13 mouse cellular contexts compared by ENCODE assay signal in the genomic region with DNA sequence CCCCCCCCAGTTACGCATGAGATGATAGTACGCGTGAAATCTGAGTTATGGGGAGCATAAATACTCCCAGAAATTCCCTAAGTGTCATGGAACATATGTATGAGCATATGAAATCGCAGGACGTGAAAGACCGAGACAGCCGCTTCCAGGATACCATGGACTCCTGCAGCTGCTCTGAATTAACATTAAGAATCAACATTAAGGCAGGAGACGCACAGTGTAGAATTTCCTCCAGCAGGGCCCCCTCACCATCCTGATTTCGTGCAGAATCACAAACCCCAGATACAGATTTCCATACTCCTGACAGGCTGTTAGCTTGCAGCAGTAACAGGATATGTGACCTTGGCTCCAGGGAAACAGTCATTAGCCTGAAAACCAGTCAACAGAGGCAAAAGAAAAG.
DNase-seq lines count a peak whose midpoint lies in the region; ATAC-seq and TF ChIP-seq lines count a peak whose summit lies in the region.
"Had no signal": no experiment of that assay in that cellular context is flagged by ENCODE, and none has a peak within 500 bp of the region (broad histone marks: within the 10 kb centered on the region; RNA-seq: fewer than 3 reads in every experiment).

No protein-coding gene starts in this region.

- no peaks in the 10 kb centered on the region for H3K36me3 ChIP-seq in forebrain, embryonic 13.5 days (ENCODE audit: poor library complexity, severe bottlenecking)
- no peaks in the 10 kb centered on the region for H3K36me3 ChIP-seq in forebrain, embryonic 12.5 days (replicated peaks)
- H3K36me3 ChIP-seq in forebrain, postnatal 0 days (ENCODE audit: insufficient read depth) = no peaks in the 10 kb centered on the region
- H3K36me3 ChIP-seq in stomach, embryonic 15.5 days = no peaks in the 10 kb centered on the region
- H3K36me3 ChIP-seq: liver, embryonic 15.5 days had no signal

- no peak for TF ChIP-seq CTCF in forebrain, postnatal 0 days (IDR thresholded peaks at IDR 0.05; ENCODE audit: low read depth)

- H3K4me3 ChIP-seq in forebrain, embryonic 13.5 days = no peak overlapping the region
- no peak overlapping the region for H3K4me3 ChIP-seq in forebrain, embryonic 12.5 days (replicated peaks)
- no peak overlapping the region for H3K4me3 ChIP-seq in forebrain, postnatal 0 days (ENCODE audit: low read depth, low read length)
- H3K4me3 ChIP-seq in stomach, embryonic 15.5 days (replicated peaks) = no peak overlapping the region
- H3K4me3 ChIP-seq: liver, embryonic 15.5 days had no signal

- no peaks in the 10 kb centered on the region for H3K9me3 ChIP-seq in forebrain, embryonic 13.5 days (replicated peaks)
- H3K9me3 ChIP-seq in forebrain, embryonic 12.5 days = no peaks in the 10 kb centered on the region
- H3K9me3 ChIP-seq in forebrain, postnatal 0 days (ENCODE audit: low read length) = no peaks in the 10 kb centered on the region
- H3K9me3 ChIP-seq in stomach, embryonic 15.5 days = no peaks in the 10 kb centered on the region
- H3K9me3 ChIP-seq: liver, embryonic 15.5 days had no signal

- no peak overlapping the region for H3K27ac ChIP-seq in forebrain, embryonic 13.5 days
- no peak overlapping the region for H3K27ac ChIP-seq in forebrain, embryonic 12.5 days
- no peak overlapping the region for H3K27ac ChIP-seq in forebrain, postnatal 0 days (ENCODE audit: low read depth, low read length)
- peak overlapping the region; percentile 49; the same call in 1 of the 2 replicates for H3K27ac ChIP-seq in stomach, embryonic 15.5 days
- H3K27ac ChIP-seq: liver, embryonic 15.5 days had no signal

- DNase-seq in layer of hippocampus, adult 8-10 months (ENCODE audit: low spot score in 2 of 2) = peak; percentile 6 to 11
- no peak for DNase-seq in layer of hippocampus, adult 9-10 months (ENCODE audit: low spot score)
- DNase-seq in forebrain, postnatal 0 days = peak; percentile 57
- DNase-seq in testis, postnatal 14 days (ENCODE audit: low spot score) = no peak
- DNase-seq in heart, adult 18-20 months = no peak
- DNase-seq: adrenal gland, postnatal 36 days; cerebellum, adult 11 months; heart, postnatal 36 days; kidney, adult 9 months had no signal

- ATAC-seq in forebrain, embryonic 13.5 days = peak; percentile 57; the same call in 1 of the 2 replicates
- ATAC-seq in forebrain, embryonic 12.5 days (ENCODE audit: low FRiP score) = no peak
- ATAC-seq in forebrain, postnatal 0 days = peak; percentile 62
- ATAC-seq in stomach, embryonic 15.5 days (ENCODE audit: insufficient read depth, low FRiP score, low read depth) = no peak; the same call in 1 of the 2 replicates

- H3K9ac ChIP-seq in forebrain, embryonic 13.5 days = no peak overlapping the region
- H3K9ac ChIP-seq in forebrain, embryonic 12.5 days = no peak overlapping the region
- no peak overlapping the region for H3K9ac ChIP-seq in forebrain, postnatal 0 days
- no peak overlapping the region for H3K9ac ChIP-seq in stomach, embryonic 15.5 days
- H3K9ac ChIP-seq: liver, embryonic 15.5 days had no signal

- peaks cover 13% of the 10 kb centered on the region for H3K4me1 ChIP-seq in forebrain, embryonic 13.5 days
- H3K4me1 ChIP-seq in forebrain, embryonic 12.5 days = peaks cover 20% of the 10 kb centered on the region
- no peaks in the 10 kb centered on the region for H3K4me1 ChIP-seq in forebrain, postnatal 0 days (ENCODE audit: insufficient read depth)
- 0 out of 2 replicates have a peak, but pooled peaks cover 16% of the 10 kb centered on the region for H3K4me1 ChIP-seq in stomach, embryonic 15.5 days

- H3K27me3 ChIP-seq in forebrain, embryonic 13.5 days = no peaks in the 10 kb centered on the region
- H3K27me3 ChIP-seq in forebrain, embryonic 12.5 days = no peaks in the 10 kb centered on the region
- H3K27me3 ChIP-seq in forebrain, postnatal 0 days (ENCODE audit: insufficient read depth, low read length) = no peaks in the 10 kb centered on the region
- H3K27me3 ChIP-seq in stomach, embryonic 15.5 days (replicated peaks) = no peaks in the 10 kb centered on the region

- WGBS in forebrain, embryonic 13.5 days = 77% methylated on average over 9 of the region's 9 CpGs
- WGBS in forebrain, embryonic 12.5 days = 70% methylated on average over 9 of the region's 9 CpGs
- 57% methylated on average over 9 of the region's 9 CpGs for WGBS in forebrain, postnatal 0 days
- 42% methylated on average over 9 of the region's 9 CpGs for WGBS in stomach, embryonic 15.5 days

- H3K4me2 ChIP-seq in forebrain, embryonic 13.5 days = no peak overlapping the region
- no peak overlapping the region for H3K4me2 ChIP-seq in forebrain, embryonic 12.5 days
- no peak overlapping the region for H3K4me2 ChIP-seq in forebrain, postnatal 0 days (ENCODE audit: low read depth)
- H3K4me2 ChIP-seq in stomach, embryonic 15.5 days = no peak overlapping the region
- H3K4me2 ChIP-seq: liver, embryonic 15.5 days had no signal

Comparison
In these comparisons a context has a peak if more than half of its experiments do, and no peak if none do; other contexts are left out.
1. ATAC-seq: peak in forebrain, embryonic 13.5 days (single experiment) and forebrain, postnatal 0 days (single experiment); none in forebrain, embryonic 12.5 days (single experiment) and stomach, embryonic 15.5 days (single experiment).
2. DNase-seq: peak in layer of hippocampus, adult 8-10 months (2 of 2) and forebrain, postnatal 0 days (single experiment); none in layer of hippocampus, adult 9-10 months (single experiment), testis, postnatal 14 days (single experiment) and heart, adult 18-20 months (0 of 2).